Mouse (Mus musculus): ENCODE results near the gene Podn.

Podn gene

DNA sequence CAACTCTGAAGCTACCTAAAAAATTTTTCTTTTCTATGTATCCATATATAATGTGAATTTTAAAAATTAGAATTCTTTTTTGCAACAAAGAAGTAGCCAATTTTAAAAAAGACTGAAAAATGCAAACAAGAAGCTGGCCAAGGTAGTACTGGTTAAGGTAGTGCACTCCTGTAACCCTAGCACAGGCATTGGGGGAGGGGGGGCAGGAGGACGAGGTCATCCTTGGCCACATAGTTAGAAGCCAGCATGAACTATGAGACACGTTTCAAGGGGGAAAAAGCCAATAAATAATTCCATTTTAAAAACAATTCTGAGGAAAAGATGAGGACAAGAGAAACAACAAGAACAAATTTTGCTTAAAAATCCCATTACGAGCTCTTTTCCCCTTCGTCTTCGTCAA lies 33.7 kb downstream of the Podn start:
- ChIA-PET POLR2A (interaction anchor here in 2 of 4 experiments (0.7 to 2.0 kb wide), 4 partner anchors 9 to 177 kb away, joined by 3 to 5 read pairs (median 4); no protein-coding TSS in a partner anchor), CTCF (no interaction called here)

- CTCF ChIA-PET, result no interaction called here
- POLR2A ChIA-PET, result interaction anchor here in 1 of 4 experiments (0.5 to 2.0 kb wide), 5 partner anchors 11 to 347 kb away, joined by 3 to 8 read pairs (median 6); no protein-coding TSS in a partner anchor
These were observed 35.5 kb downstream of the Podn start for GRCm38 (mm10) chr4:108060774-108061173.

DNA sequence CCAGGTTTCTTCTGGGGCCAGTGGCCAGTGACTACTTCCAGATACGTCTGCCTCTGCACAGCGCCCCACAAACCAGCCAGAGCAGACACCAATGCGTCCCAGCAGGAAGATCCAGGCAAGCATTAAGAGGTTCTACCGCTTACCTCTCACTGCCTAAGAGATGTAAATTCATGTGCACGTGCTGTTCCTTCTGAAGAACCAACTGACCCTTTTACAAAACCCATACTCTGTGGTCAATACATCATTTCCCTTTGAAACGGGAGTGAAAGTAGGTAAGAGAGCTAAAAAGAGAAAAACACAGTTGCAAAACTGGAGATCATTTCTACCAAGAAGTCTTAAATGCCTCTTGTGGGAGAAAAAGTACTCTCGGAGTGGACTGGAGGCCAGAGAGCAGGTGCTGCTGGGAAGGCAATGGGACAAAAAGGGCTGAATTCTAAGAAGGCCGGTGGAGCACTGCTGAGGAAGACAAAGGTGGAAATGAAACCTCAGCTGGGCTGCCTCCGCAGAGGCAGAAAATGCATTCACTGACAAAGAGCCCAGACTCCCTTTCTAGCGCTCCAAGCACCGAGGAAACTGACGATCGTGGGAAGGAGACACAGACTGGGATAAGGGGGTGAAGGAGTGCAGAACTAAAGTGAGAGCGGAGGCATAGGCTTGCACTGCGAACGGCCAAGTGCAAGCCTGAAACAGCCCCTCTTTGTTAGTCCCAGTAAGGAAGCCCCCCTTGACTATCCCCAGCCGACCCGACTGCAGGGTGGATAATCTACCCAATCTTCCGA lies 36.5 kb downstream of the Podn start:
- ChIA-PET CTCF (no interaction called here), POLR2A (interaction anchor here in 2 of 4 experiments (0.7 to 2.0 kb wide), 6 partner anchors 12 to 156 kb away, joined by 3 to 8 read pairs (median 5); no protein-coding TSS in a partner anchor)

- CTCF ChIA-PET, result no interaction called here
These were observed 38.1 kb downstream of the Podn start for GRCm38 (mm10) chr4:108058166-108058565.

GRCm38 (mm10) chr4:108057247-108057646 lies 39.0 kb downstream of the Podn start:
- POLR2A ChIA-PET, result interaction anchor here in 2 of 4 experiments (0.5 to 1.2 kb wide), 2 partner anchors 21 to 1425 kb away, joined by 4 to 5 read pairs; no protein-coding TSS in a partner anchor
- CTCF ChIA-PET, result no interaction called here

More at GRCm38 (mm10) chr4:108058166-108058565, 38.1 kb downstream of the Podn start:
- POLR2A ChIA-PET, result interaction anchor here in 1 of 4 experiments (1.0 kb wide), 1 partner anchor 13 kb away, joined by 3 read pairs; no protein-coding TSS in a partner anchor

GRCm38 (mm10) chr4:108055873-108056272 lies 40.4 kb downstream of the Podn start:
- ChIA-PET CTCF (no interaction called here), POLR2A (interaction anchor here in 2 of 4 experiments (1.0 to 1.2 kb wide), 4 partner anchors 8 to 23 kb away, joined by 3 to 5 read pairs (median 3); no protein-coding TSS in a partner anchor)

- CTCF ChIA-PET, result no interaction called here
- POLR2A ChIA-PET, result interaction anchor here in 3 of 4 experiments (0.8 to 1.4 kb wide), 5 partner anchors 10 to 151 kb away, joined by 3 to 4 read pairs (median 3); no protein-coding TSS in a partner anchor
These were observed 43.6 kb downstream of the Podn start for GRCm38 (mm10) chr4:108052673-108053072.

DNA sequence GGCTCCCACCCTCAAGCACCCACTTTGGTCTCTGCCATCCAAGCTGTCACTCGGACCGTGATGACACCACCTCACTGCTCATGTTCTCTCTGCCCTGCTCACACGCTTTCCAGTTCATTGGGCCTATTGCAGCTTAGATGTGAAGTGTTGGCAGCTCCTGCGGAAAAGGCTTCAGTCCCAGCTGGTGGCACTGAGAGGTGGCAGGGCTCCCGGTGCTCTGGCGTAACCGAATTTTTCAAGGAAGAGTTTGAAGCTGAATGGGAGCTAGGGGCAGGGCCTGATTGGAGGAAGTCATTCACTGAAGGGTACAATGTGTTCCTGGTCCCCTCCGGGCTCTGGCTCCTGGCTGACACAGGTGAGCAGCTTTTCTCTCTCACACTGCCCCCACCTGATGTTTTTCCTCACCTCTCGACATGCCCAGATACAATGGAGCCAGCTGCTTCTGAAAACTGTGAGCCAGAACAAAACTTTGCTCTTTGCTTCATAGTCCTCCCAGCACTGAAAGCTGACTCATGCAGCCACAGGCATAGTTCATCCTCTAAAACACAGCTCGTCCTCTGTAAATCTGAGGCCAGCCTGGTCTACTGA lies 44.5 kb downstream of the Podn start:
- ChIA-PET POLR2A (interaction anchor here in 2 of 4 experiments (0.8 to 1.1 kb wide), 2 partner anchors 9 to 18 kb away, joined by 3 to 4 read pairs; no protein-coding TSS in a partner anchor), CTCF (no interaction called here)

DNA sequence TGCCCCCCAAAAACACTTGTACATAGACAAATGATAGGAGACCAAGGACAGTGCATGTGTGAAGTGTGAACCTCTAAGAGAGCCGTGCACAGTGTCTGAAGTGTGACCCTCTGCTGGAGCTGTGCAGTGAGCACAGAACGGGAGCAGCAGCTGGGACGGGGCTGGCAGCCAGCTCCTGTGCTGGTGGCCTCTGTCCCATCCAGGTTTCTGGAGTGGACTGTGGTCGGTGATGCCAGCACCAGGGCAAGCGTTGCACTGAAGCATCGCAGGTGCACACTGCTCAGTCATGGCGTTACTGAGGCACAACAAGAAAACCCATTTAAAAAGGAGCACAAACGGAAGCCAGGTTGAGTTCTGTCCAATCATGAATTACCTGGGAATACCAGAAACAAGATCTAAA lies 50.1 kb downstream of the Podn start:
- ChIA-PET CTCF (no interaction called here), POLR2A (no interaction called here)

DNA sequence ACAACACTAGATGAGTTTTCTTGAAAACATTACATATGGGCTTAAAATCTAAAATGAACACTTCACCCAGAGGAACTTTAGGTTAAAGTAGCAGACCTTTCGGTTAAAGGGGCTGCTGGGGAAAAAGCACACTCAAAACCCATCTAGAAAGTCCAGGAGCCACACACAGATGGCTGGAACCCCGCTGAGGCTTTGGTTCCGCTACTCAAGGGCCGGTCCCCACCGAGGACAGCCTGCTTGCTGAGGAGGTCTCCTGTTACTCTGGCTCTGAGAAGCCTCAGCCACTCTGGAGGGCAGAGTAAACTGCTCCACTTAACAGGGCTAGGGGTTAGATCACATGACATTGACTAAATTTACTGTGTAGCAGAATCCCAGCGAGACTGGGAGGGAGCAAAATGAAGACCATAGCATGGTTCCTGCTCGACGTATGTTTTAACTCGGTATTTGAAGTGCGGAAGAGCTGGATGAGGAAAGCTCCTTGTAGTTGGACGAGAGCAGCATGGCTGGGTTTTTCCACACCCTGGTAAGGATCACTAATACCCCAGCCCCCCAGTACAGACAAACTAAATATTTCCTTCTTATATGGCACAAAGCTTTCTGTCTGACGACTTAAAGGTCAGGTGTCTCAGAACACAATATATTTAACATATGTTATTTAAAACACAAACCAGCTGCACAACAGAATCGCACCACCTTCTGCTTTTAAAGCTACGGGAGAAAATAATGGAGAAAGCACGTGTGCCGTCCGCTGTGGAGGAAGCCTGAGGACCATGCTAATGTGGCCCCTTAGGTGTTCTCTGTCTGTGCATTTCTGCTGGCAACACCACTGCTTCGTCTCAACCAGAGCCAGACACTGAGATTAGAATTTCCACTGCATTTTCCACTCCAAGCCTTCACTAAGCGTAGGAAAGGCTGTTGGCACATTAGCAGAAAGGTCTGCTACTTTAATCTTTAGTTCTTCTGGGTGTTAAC lies 50.8 kb downstream of the Podn start:
- ChIA-PET CTCF (no interaction called here), POLR2A (interaction anchor here in 1 of 4 experiments (1.1 kb wide), 1 partner anchor 677 kb away, joined by 4 read pairs; no protein-coding TSS in a partner anchor)

DNA sequence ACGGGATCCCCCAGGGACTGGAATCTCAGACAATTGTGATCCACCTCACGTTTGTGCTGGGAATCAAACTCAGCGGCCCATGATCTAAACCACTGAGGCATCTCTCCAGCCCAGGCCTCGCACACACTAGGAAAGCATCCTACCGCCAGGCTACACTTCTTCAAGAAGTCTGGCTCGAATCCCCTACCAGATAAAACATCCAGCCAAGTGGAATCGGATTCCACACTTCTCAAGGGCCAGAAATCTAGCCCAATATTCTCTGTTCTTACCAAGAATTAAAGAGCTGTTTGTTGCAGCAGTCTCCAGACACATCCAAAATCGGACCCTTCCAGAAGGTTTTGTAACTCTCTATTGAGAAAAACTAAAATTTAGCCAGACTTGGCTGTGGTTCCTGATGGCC lies 59.2 kb downstream of the Podn start:
- CTCF ChIA-PET, result no interaction called here
- POLR2A ChIA-PET, result interaction anchor here in 1 of 4 experiments (1.2 kb wide), 2 partner anchors 12 to 18 kb away, joined by 3 read pairs; no protein-coding TSS in a partner anchor

DNA sequence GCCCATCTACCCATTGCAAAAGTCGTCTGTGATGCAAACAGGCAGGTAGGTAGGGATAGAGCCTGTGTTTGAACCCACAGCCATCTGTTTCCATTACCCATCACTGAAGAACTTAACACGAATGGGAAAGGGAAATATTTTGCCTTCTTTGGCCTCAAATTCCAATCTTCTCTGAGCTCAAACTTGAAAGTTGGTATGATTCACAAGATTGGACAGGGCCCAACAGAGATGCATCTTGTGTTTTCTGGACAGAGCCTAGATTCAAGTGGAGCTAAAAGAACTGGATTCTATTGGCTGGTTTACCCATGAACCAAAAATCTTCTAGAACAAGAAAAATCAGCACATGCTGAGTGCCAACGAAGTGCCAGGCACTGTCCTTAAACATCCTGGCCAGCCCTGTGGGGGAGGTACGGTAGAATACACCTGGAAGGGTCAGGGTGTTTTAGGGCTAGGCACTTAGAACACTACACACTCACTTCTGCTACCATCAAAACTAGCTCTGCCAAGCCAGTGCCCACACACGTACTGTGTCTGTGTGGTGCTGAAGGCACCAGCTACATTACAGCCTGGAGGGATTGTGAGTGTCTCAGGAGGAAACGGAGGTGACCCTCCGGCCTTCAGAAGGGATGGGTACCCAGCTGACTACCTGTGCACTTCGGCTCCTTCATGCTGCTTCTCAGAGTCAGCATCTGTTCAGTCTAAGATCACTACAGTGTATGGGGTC lies 63.0 kb downstream of the Podn start:
- ChIA-PET CTCF (interaction anchor here (0.6 to 1.5 kb wide), 5 partner anchors 18 to 294 kb away, joined by 3 to 8 read pairs (median 3); no protein-coding TSS in a partner anchor), POLR2A (interaction anchor here in 3 of 4 experiments (0.5 to 3.1 kb wide), 10 partner anchors 8 to 1552 kb away, joined by 3 to 15 read pairs (median 3); no protein-coding TSS in a partner anchor)

DNA sequence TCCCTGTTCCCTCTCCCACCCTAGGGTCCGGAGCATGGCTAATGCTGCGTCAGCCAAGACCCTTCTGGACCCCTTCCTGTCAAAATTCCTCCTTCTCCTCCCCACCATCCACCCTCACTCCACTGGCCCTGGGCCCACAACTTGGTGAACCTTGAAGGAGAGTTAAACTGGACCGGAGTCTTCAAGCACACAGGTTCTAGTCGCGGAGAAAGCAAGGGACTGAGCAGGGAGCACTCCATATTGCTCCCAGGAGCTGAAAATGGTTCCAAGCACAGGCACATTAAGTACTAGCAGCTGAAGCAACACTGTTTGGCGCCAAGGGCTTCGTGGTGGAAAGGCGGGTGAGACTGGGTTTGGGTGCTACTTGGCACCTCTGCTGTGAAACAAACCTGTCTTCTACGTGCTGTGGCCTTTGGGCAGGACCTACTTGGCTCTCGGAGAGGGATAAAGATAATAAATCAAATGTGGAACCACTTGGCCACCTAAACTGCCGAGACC lies 63.8 kb downstream of the Podn start:
- POLR2A ChIA-PET, result interaction anchor here in 2 of 4 experiments (0.5 to 3.1 kb wide), 9 partner anchors 9 to 1553 kb away, joined by 3 to 15 read pairs (median 4); no protein-coding TSS in a partner anchor
- CTCF ChIA-PET, result interaction anchor here in 3 of 4 experiments (0.6 to 1.5 kb wide), 3 partner anchors 95 to 198 kb away, joined by 3 to 5 read pairs (median 3); no protein-coding TSS in a partner anchor

- ChIA-PET POLR2A (interaction anchor here in 2 of 4 experiments (0.5 to 3.1 kb wide), 10 partner anchors 9 to 270 kb away, joined by 3 to 15 read pairs (median 4); no protein-coding TSS in a partner anchor), CTCF (interaction anchor here in 3 of 4 experiments (0.6 to 1.5 kb wide), 3 partner anchors 94 to 611 kb away, joined by 3 read pairs; no protein-coding TSS in a partner anchor)
These were observed 64.5 kb downstream of the Podn start for GRCm38 (mm10) chr4:108031502-108032351.

- POLR2A ChIA-PET, result interaction anchor here in 3 of 4 experiments (0.6 to 3.1 kb wide), 5 partner anchors 10 to 270 kb away, joined by 3 to 15 read pairs (median 5); no protein-coding TSS in a partner anchor
These were observed 65.2 kb downstream of the Podn start for GRCm38 (mm10) chr4:108030888-108031501.

DNA sequence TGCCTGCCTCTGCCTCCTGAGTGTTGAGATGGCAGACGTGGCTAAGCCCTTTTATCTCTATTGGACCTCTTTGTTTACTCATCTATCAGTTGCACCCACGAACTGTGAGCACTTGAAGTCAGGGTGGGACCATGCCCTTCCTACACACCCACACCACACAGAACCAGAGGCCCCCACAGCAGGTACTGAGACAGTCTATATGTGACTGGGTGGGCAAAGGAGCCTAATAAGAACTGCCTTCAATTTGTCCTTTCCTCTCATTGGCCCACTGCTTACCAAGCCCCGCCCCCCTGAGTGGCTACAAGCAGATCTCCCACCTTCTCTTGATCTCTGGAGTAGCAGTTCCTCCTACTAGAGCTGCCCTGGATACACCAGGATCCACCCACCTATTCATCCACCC lies 70.1 kb downstream of the Podn start:
- ChIA-PET POLR2A (interaction anchor here in 3 of 4 experiments (0.8 to 2.8 kb wide), 10 partner anchors 8 to 137 kb away, joined by 3 to 7 read pairs (median 3); partner anchors contain the start of genes 0610037L13Rik (in 1 of the 3) and Cpt2 (in 1 of the 3)), CTCF (interaction anchor here in 2 of 4 experiments (0.7 to 1.1 kb wide), 3 partner anchors 9 to 252 kb away, joined by 3 to 12 read pairs (median 4); no protein-coding TSS in a partner anchor)

More at GRCm38 (mm10) chr4:108030888-108031501, 65.2 kb downstream of the Podn start:
- CTCF ChIA-PET, result interaction anchor here in 1 of 4 experiments (0.6 kb wide), 1 partner anchor 94 kb away, joined by 7 read pairs; no protein-coding TSS in a partner anchor

All from embryonic stem cell, embryonic (primary cell).